Mouse (Mus musculus) embryo, embryonic 10.5 days (tissue): Measurements from ENCODE around the gene Hilpda.

Experiments
- DNase-seq: peaks from one replicate; pipeline ENCODE4 v3.0.0-alpha.2; 2015; ENCODE audit warnings: low spot score

Hilpda gene

DNA sequence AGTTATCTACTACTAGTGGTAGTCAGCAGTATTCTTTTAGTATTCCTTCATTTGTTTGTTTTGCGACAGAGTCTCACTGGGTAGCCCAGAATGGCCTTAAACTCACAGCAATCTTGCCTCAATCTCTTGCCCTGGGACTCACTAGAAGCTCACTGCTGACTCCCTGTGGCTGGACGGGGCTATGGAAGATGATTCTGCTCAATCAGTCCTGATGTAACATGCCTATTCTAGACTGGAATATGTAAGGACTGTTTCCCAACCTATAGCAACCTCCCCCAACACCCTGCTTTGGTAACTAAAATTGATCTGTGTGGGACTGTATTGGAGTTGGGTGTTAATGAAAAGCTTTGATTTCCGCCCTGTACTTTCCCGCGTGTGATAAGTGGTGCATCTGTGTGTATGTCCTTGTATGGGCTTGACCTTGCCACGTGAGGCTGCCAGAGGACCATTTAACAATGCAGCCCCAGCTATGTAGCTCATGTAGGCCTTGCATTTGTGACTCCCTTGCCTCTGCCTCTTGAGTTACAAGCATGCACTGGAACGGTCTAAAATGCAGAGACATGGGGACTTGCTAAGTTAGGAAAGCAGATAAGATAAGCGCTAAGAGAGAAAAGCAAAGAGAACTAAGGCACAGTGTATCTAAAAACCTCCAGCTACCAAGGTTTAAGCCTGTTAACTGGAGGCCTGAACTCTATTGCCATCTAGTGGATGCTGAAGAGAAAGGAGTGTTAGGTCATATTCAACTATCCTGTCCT is 6.4 kb downstream of the Hilpda start:
- peak; percentile 84 for DNase-seq

- DNase-seq = no peak
Observed at GRCm38 (mm10) chr6:29279293-29279692, 7.0 kb downstream of the Hilpda start, which contains the start of gene Fam71f2. Gene Fam71f2, plus strand, starts transcription at chr6:29279593.

DNA sequence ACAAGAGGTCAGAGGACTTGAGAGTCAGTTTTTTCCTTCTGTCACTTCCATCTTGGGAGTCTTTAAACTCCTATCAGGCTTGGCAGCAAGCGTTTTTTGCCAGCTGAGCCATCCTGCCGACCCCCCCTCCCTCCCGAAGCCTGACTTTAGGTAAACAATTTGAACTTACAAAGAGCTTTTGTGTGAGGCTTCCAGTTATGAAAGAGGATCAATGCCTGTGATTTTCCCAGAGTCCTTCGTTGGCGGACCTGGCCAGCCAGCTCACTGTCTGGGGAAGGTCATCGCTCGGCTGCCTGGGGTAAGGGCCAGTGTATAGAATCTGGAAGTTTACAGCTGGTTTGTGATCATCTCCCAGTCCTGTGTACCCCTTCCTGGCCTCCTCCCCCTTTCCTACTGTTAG is 8.4 kb downstream of the Hilpda start:
- DNase-seq = no peak

- DNase-seq = no peak
Observed at GRCm38 (mm10) chr6:29286870-29287269, 14.6 kb downstream of the Hilpda start.

DNA sequence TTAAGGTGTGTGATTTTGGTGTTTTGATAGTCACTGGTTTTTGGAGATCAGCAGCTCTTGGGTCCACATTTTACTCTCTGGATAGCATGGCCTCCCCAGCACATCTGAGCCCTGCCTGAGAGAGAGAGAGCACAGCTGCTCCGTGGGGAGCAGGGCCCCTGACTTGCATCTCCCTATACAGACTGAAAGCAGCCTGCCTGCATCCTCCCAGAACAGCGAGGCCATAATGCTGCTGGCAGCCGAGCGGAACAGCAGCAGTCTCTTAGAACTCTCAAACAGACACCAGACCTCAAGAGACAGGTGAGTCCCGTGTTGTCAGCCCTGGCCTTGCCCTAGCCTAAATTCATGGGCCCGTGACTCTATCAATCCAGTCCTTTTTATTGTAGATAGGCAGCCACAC is 15.2 kb downstream of the Hilpda start:
- DNase-seq = no peak

- DNase-seq = no peak
Observed at GRCm38 (mm10) chr6:29287944-29288343, 15.7 kb downstream of the Hilpda start.

- no peak for DNase-seq
Observed at GRCm38 (mm10) chr6:29288651-29289050, 16.4 kb downstream of the Hilpda start.

GRCm38 (mm10) chr6:29299112-29299511 is 26.8 kb downstream of the Hilpda start:
- DNase-seq = no peak

DNA sequence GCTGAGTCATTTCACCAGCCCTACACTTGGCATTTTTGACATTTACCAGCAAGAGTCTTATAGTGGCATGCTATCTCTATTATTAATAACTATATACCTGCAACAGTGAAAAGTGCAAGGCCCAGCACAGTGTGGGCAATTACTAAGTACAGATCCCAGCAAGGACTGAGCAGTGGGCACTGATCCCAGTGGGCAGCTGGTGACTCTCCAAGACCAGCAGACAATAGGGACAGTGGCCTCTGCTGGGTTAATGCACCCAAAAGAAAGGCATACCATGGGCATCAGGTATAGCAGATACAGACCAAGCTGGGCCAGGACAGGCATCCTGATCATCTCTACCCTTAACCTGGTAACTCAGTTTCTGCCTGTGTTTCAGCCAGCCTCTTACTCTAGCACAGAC is 31.0 kb downstream of the Hilpda start:
- no peak for DNase-seq

GRCm38 (mm10) chr6:29303726-29304125 is 31.4 kb downstream of the Hilpda start:
- DNase-seq = no peak

GRCm38 (mm10) chr6:29305462-29305861 is 33.2 kb downstream of the Hilpda start:
- DNase-seq = no peak

- no peak for DNase-seq
Observed at GRCm38 (mm10) chr6:29308846-29309605, 36.7 kb downstream of the Hilpda start.

GRCm38 (mm10) chr6:29313690-29314202 is 41.5 kb downstream of the Hilpda start:
- no peak for DNase-seq

DNA sequence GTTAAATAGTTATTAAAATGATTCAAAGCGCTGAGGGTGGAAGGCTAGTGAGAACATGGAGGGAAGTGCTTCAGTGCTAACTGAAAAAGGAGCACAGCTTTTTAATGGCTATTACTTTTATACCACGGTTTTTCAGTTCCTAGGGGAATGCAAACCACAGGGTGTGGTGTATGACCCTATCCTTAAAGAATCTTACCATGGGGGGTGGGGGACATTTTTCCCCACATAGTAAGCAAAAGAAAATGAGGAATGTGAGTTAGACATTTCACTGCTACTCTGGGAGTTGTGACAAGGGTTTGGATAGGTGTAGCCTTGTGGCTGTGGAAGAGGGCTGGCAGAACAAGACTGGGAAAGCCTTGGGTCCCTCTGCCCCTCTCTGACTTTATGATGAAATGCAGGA is 45.0 kb downstream of the Hilpda start:
- DNase-seq = no peak

GRCm38 (mm10) chr6:29317941-29318340 is 45.7 kb downstream of the Hilpda start:
- DNase-seq = no peak

DNA sequence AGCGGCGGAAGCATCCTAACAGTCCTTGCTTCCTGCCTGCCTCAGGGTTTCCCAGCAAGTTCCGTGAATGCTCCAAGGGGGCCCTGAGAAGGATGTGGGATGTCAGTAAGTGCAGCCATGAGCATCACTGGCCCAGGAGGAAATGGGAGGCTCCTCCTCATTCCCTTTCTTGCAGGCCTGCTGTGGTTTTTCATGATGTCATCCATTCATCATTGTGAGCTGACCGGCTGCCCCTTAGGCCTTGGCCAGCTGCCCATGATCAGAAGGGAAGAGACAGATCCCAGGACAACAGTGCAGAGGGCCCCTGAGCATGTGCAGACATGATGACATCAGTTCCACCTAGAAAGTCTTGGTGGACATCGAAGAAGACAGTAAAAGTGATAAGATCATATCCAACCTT is 46.6 kb downstream of the Hilpda start, which contains the start of gene Fam71f1:
Gene Fam71f1 (plus strand): TSS at position 262 of the 400 bp plus-strand sequence.
- DNase-seq = peak; percentile 36

DNA sequence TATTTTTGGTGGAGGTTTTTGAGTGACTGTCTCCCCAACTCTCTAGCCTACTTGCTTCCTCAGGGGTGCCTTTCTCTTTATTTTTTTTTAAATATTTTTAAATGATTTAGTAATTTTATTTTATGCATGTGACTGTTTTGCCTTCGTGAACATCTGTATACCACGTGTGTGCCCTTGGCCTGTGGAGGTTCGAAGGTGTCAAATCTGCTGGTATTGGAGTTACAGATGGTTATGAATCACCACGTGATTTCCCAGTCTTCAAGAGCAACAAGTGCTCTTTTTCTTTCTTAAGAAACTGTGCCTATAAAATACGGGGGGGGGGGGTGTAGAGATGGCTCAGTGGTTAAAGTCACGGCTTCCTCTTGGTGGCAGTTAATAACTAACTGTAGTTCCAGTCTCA is 49.3 kb downstream of the Hilpda start:
- no peak for DNase-seq

GRCm38 (mm10) chr6:29322147-29322546 is 49.9 kb downstream of the Hilpda start:
- no peak for DNase-seq

DNA sequence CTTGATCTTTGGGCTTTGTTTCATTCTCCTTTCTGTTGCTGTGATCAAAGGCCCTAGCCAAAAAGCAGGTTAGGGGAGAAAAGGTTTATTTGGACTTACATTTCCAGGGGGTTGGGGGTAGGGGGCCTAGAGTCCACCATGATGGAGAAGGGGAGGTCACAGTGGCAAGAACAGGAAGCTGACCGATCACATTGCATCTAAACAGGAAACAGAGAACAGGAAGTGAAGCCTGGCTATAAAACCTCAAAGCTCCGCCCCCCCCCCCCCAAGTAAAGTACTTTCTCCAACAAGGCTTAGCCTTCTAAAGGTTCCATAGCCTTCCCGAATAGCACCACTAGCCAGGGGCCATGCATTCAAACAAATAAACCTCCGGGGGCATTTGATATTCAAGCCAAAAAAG is 50.4 kb downstream of the Hilpda start:
- DNase-seq = no peak
